Mouse (Mus musculus): ENCODE results near the gene Pkp1.

Pkp1 gene

GRCm38 (mm10) chr1:135918644-135919407 lies at the start of gene Pkp1:
Gene Pkp1, minus strand, starts transcription at chr1:135919207.
- DNase-seq (ENCODE audit: low spot score): no peak

GRCm38 (mm10) chr1:135967739-135968138 lies 48.7 kb upstream of the Pkp1 start:
- DNase-seq (ENCODE audit: low spot score): no peak

- no peak for DNase-seq (ENCODE audit: low spot score)
Measured at GRCm38 (mm10) chr1:135964561-135964960, 45.6 kb upstream of the Pkp1 start.

GRCm38 (mm10) chr1:135963177-135963576 lies 44.2 kb upstream of the Pkp1 start:
- no peak for DNase-seq (ENCODE audit: low spot score)

- DNase-seq (ENCODE audit: low spot score): peak; percentile 61
Measured at GRCm38 (mm10) chr1:135958483-135958882, 39.5 kb upstream of the Pkp1 start.

- DNase-seq (ENCODE audit: low spot score): no peak
Measured at GRCm38 (mm10) chr1:135948871-135949270, 29.9 kb upstream of the Pkp1 start.

- DNase-seq (ENCODE audit: low spot score): no peak
Measured at GRCm38 (mm10) chr1:135946247-135946646, 27.2 kb upstream of the Pkp1 start.

GRCm38 (mm10) chr1:135945711-135946110 lies 26.7 kb upstream of the Pkp1 start:
- peak; percentile 66 for DNase-seq (ENCODE audit: low spot score)

GRCm38 (mm10) chr1:135944526-135945259 lies 25.7 kb upstream of the Pkp1 start:
- DNase-seq (ENCODE audit: low spot score): peak; percentile 88

GRCm38 (mm10) chr1:135943713-135944112 lies 24.7 kb upstream of the Pkp1 start:
- DNase-seq (ENCODE audit: low spot score): no peak

GRCm38 (mm10) chr1:135942116-135942515 lies 23.1 kb upstream of the Pkp1 start:
- no peak for DNase-seq (ENCODE audit: low spot score)

- DNase-seq (ENCODE audit: low spot score): no peak
Measured at GRCm38 (mm10) chr1:135941259-135942006, 22.4 kb upstream of the Pkp1 start.

- DNase-seq (ENCODE audit: low spot score): no peak
Measured at GRCm38 (mm10) chr1:135936091-135936490, 17.1 kb upstream of the Pkp1 start.

- DNase-seq (ENCODE audit: low spot score): peak; percentile 77
Measured at GRCm38 (mm10) chr1:135933704-135934293, 14.8 kb upstream of the Pkp1 start.

GRCm38 (mm10) chr1:135929876-135930275 lies 10.9 kb upstream of the Pkp1 start:
- no peak for DNase-seq (ENCODE audit: low spot score)

GRCm38 (mm10) chr1:135925848-135926247 lies 6.8 kb upstream of the Pkp1 start:
- no peak for DNase-seq (ENCODE audit: low spot score)

- no peak for DNase-seq (ENCODE audit: low spot score)
Measured at GRCm38 (mm10) chr1:135924377-135924994, 5.5 kb upstream of the Pkp1 start.

- DNase-seq (ENCODE audit: low spot score): no peak
Measured at GRCm38 (mm10) chr1:135923229-135923628, 4.2 kb upstream of the Pkp1 start.

GRCm38 (mm10) chr1:135917206-135917605 lies 1.8 kb downstream of the Pkp1 start:
- DNase-seq (ENCODE audit: low spot score): peak; percentile 56

GRCm38 (mm10) chr1:135916486-135917058 lies 2.4 kb downstream of the Pkp1 start:
- peak; percentile 35 for DNase-seq (ENCODE audit: low spot score)

- no peak for DNase-seq (ENCODE audit: low spot score)
Measured at GRCm38 (mm10) chr1:135913657-135914056, 5.3 kb downstream of the Pkp1 start.
